Mouse (Mus musculus) lung, postnatal 36 days (tissue): ENCODE data around the gene Ccdc159.

ENCODE experiments used
- DNase-seq: peaks from one replicate; pipeline ENCODE4 v3.0.0; 2022; ENCODE audit warnings: mixed read lengths

The Ccdc159 gene

GRCm38 (mm10) chr9:21927208-21927753 lies at the start of gene Ccdc159, which contains the start of gene Tmem205:
Gene Ccdc159, plus strand, starts transcription at chr9:21927471.
Gene Tmem205, minus strand, starts transcription at chr9:21927556.
- peak; percentile 96 for DNase-seq

- DNase-seq: no peak
These were observed 38.0 kb upstream of the Ccdc159 start for GRCm38 (mm10) chr9:21889229-21889628.

GRCm38 (mm10) chr9:21901223-21901820 lies 25.9 kb upstream of the Ccdc159 start:
- peak; percentile 89 for DNase-seq

- no peak for DNase-seq
These were observed 23.2 kb upstream of the Ccdc159 start for GRCm38 (mm10) chr9:21904031-21904430.

- no peak for DNase-seq
These were observed 19.1 kb upstream of the Ccdc159 start for GRCm38 (mm10) chr9:21908216-21908615.

GRCm38 (mm10) chr9:21909474-21910223 lies 17.6 kb upstream of the Ccdc159 start:
- peak; percentile 47 for DNase-seq

- no peak for DNase-seq
These were observed 10.3 kb upstream of the Ccdc159 start for GRCm38 (mm10) chr9:21916851-21917492.

GRCm38 (mm10) chr9:21917493-21918034 lies 9.7 kb upstream of the Ccdc159 start:
- peak; percentile 39 for DNase-seq

GRCm38 (mm10) chr9:21918035-21918592 lies 9.2 kb upstream of the Ccdc159 start, which contains the start of gene Rab3d:
Gene Rab3d, minus strand, starts transcription at chr9:21918192.
- DNase-seq: peak; percentile 98

GRCm38 (mm10) chr9:21918692-21919384 lies 8.4 kb upstream of the Ccdc159 start:
- peak; percentile 47 for DNase-seq

- no peak for DNase-seq
These were observed 4.2 kb upstream of the Ccdc159 start for GRCm38 (mm10) chr9:21923036-21923435.

GRCm38 (mm10) chr9:21923490-21924098 lies 3.7 kb upstream of the Ccdc159 start:
- DNase-seq: peak; percentile 25

GRCm38 (mm10) chr9:21924099-21924493 lies 3.2 kb upstream of the Ccdc159 start:
- peak; percentile 98 for DNase-seq

GRCm38 (mm10) chr9:21925034-21925433 lies 2.2 kb upstream of the Ccdc159 start:
- no peak for DNase-seq

- no peak for DNase-seq
These were observed 1.8 kb upstream of the Ccdc159 start for GRCm38 (mm10) chr9:21925506-21925905.

- DNase-seq: peak; percentile 46
These were observed 1.1 kb upstream of the Ccdc159 start for GRCm38 (mm10) chr9:21926155-21926554.

GRCm38 (mm10) chr9:21926784-21927183 lies 487 bp upstream of the Ccdc159 start:
- peak; percentile 36 for DNase-seq

- no peak for DNase-seq
These were observed 1.9 kb downstream of the Ccdc159 start for GRCm38 (mm10) chr9:21929208-21929607.

- no peak for DNase-seq
These were observed 4.7 kb downstream of the Ccdc159 start for GRCm38 (mm10) chr9:21932006-21932405.

- DNase-seq: no peak
These were observed 5.3 kb downstream of the Ccdc159 start for GRCm38 (mm10) chr9:21932445-21933137.

- DNase-seq: no peak
These were observed 6.8 kb downstream of the Ccdc159 start for GRCm38 (mm10) chr9:21934021-21934420.
